Comparison of ENCODE assay signal across 8 mouse cellular contexts in genomic region chr5:137531414-137532130, GRCm38 (mm10). TPM values are rescaled to one million over a fixed set of nuclear protein-coding genes. Genes with fewer than 3 reads are reported as not detected.
DNase-seq lines count a peak whose midpoint lies in the region; ATAC-seq lines count a peak whose summit lies in the region.

No protein-coding gene starts in this region.

- peaks cover 17% of the 10 kb centered on the region for H3K4me1 ChIP-seq in forebrain, embryonic 16.5 days (replicated peaks; ENCODE audit: control insufficient read depth, insufficient read depth, low read length)
- H3K4me1 ChIP-seq in hindbrain, embryonic 16.5 days (ENCODE audit: control insufficient read depth, insufficient read depth, low read depth, low read length), result peaks cover 23% of the 10 kb centered on the region
- peaks cover 61% of the 10 kb centered on the region for H3K4me1 ChIP-seq in liver, embryonic 13.5 days (replicated peaks)
- peaks cover 29% of the 10 kb centered on the region for H3K4me1 ChIP-seq in neural tube, embryonic 12.5 days

- under 1% methylated on average over 47 of the region's 51 CpGs for WGBS in forebrain, embryonic 16.5 days
- WGBS in hindbrain, embryonic 16.5 days, result under 1% methylated on average over 42 of the region's 51 CpGs
- under 1% methylated on average over 50 of the region's 51 CpGs for WGBS in liver, embryonic 13.5 days (ENCODE audit: insufficient replicate concordance)
- whole genome bisulfite sequencing in neural tube, embryonic 12.5 days, result under 1% methylated on average over 49 of the region's 51 CpGs

- peak overlapping the region; percentile 92 for H3K9ac ChIP-seq in forebrain, embryonic 16.5 days (replicated peaks; ENCODE audit: low read depth, low read length)
- H3K9ac ChIP-seq in hindbrain, embryonic 16.5 days (ENCODE audit: low read depth, low read length), result peak overlapping the region; percentile 98
- H3K9ac ChIP-seq in liver, embryonic 13.5 days, result peak overlapping the region; percentile 95
- peak overlapping the region; percentile 91 for H3K9ac ChIP-seq in neural tube, embryonic 12.5 days

- H3K36me3 ChIP-seq in forebrain, embryonic 16.5 days (ENCODE audit: control insufficient read depth, insufficient read depth), result peaks cover 23% of the 10 kb centered on the region
- H3K36me3 ChIP-seq in hindbrain, embryonic 16.5 days (ENCODE audit: control insufficient read depth, insufficient read depth, low read length), result peaks cover 22% of the 10 kb centered on the region
- H3K36me3 ChIP-seq in liver, embryonic 13.5 days, result peaks cover 41% of the 10 kb centered on the region
- peaks cover 31% of the 10 kb centered on the region for H3K36me3 ChIP-seq in neural tube, embryonic 12.5 days

- ATAC-seq in forebrain, embryonic 16.5 days, result peak; percentile 21
- ATAC-seq in hindbrain, embryonic 16.5 days, result peak; percentile 4; the same call in 1 of the 2 replicates
- ATAC-seq in liver, embryonic 13.5 days (ENCODE audit: low read depth), result peak; percentile 34
- peak; percentile 29 for ATAC-seq in neural tube, embryonic 12.5 days (ENCODE audit: low FRiP score, low read depth)

- DNase-seq in ovary, postnatal 10 days (ENCODE audit: low spot score), result peak; percentile 48
- DNase-seq in ovary, postnatal 14 days (ENCODE audit: low spot score), result no peak
- peak; percentile 62 for DNase-seq in brain, adult 2 months (ENCODE audit: low read depth, low spot score)
- no peak for DNase-seq in liver, embryonic 13.5 days
- peak; percentile 67 for DNase-seq in thymus, postnatal 25 days

- H3K4me2 ChIP-seq in forebrain, embryonic 16.5 days (ENCODE audit: low read length), result peak overlapping the region; percentile 90
- peak overlapping the region; percentile 69 for H3K4me2 ChIP-seq in hindbrain, embryonic 16.5 days (ENCODE audit: low read length)
- peak overlapping the region; percentile 99 for H3K4me2 ChIP-seq in liver, embryonic 13.5 days
- peak overlapping the region; percentile 91 for H3K4me2 ChIP-seq in neural tube, embryonic 12.5 days (replicated peaks)

- no peaks in the 10 kb centered on the region for H3K27me3 ChIP-seq in forebrain, embryonic 16.5 days (replicated peaks; ENCODE audit: control insufficient read depth, insufficient read depth, low read length)
- no peaks in the 10 kb centered on the region for H3K27me3 ChIP-seq in hindbrain, embryonic 16.5 days (replicated peaks; ENCODE audit: control insufficient read depth, insufficient read depth, low read length)
- H3K27me3 ChIP-seq in liver, embryonic 13.5 days, result no peaks in the 10 kb centered on the region
- H3K27me3 ChIP-seq in neural tube, embryonic 12.5 days (replicated peaks), result no peaks in the 10 kb centered on the region

- peak overlapping the region; percentile 97 for H3K27ac ChIP-seq in forebrain, embryonic 16.5 days (ENCODE audit: low read length)
- H3K27ac ChIP-seq in hindbrain, embryonic 16.5 days (ENCODE audit: low read depth, low read length), result peak overlapping the region; percentile 97
- H3K27ac ChIP-seq in liver, embryonic 13.5 days, result peak overlapping the region; percentile 92
- H3K27ac ChIP-seq in neural tube, embryonic 12.5 days, result peak overlapping the region; percentile 95

- peak overlapping the region; percentile 81 for H3K4me3 ChIP-seq in forebrain, embryonic 16.5 days (replicated peaks; ENCODE audit: low read length)
- peak overlapping the region; percentile 94 for H3K4me3 ChIP-seq in hindbrain, embryonic 16.5 days (ENCODE audit: low read length)
- peak overlapping the region; percentile 93 for H3K4me3 ChIP-seq in liver, embryonic 13.5 days (replicated peaks)
- H3K4me3 ChIP-seq in neural tube, embryonic 12.5 days, result peak overlapping the region; percentile 93

- no peaks in the 10 kb centered on the region for H3K9me3 ChIP-seq in forebrain, embryonic 16.5 days (ENCODE audit: control insufficient read depth, low read length)
- no peaks in the 10 kb centered on the region for H3K9me3 ChIP-seq in hindbrain, embryonic 16.5 days (ENCODE audit: control insufficient read depth, low read length)
- no peaks in the 10 kb centered on the region for H3K9me3 ChIP-seq in liver, embryonic 13.5 days (replicated peaks)
- no peaks in the 10 kb centered on the region for H3K9me3 ChIP-seq in neural tube, embryonic 12.5 days

RNA-seq across cellular contexts. Expression of gene Epo, which starts 1.5 kb away (rescaled TPM):
- polyA plus RNA-seq in forebrain, embryonic 16.5 days (2015; fragmentation: Nextera tagmentation; extraction: Ambion mirVana), result not detected in 2 replicates
- not detected in 2 replicates for polyA plus RNA-seq in hindbrain, embryonic 16.5 days (2015; fragmentation: Nextera tagmentation; extraction: Ambion mirVana)
- polyA plus RNA-seq in liver, embryonic 13.5 days (2015; fragmentation: Nextera tagmentation; extraction: Ambion mirVana), result 0.96 and 1.2 TPM in 2 replicates
- not detected in 2 replicates for polyA plus RNA-seq in neural tube, embryonic 12.5 days (2016; fragmentation: Nextera tagmentation; extraction: Ambion mirVana)

RNA-seq across cellular contexts. Expression of gene Gnb2, which starts 1.7 kb away (rescaled TPM):
- 498 and 517 TPM in 2 replicates for polyA plus RNA-seq in forebrain, embryonic 16.5 days (2015; fragmentation: Nextera tagmentation; extraction: Ambion mirVana)
- polyA plus RNA-seq in hindbrain, embryonic 16.5 days (2015; fragmentation: Nextera tagmentation; extraction: Ambion mirVana), result 519 and 521 TPM in 2 replicates
- 139 and 159 TPM in 2 replicates for polyA plus RNA-seq in liver, embryonic 13.5 days (2015; fragmentation: Nextera tagmentation; extraction: Ambion mirVana)
- 468 and 494 TPM in 2 replicates for polyA plus RNA-seq in neural tube, embryonic 12.5 days (2016; fragmentation: Nextera tagmentation; extraction: Ambion mirVana)

RNA-seq across cellular contexts. Expression of gene Gigyf1, which starts 13.2 kb away (rescaled TPM):
- polyA plus RNA-seq in forebrain, embryonic 16.5 days (2015; fragmentation: Nextera tagmentation; extraction: Ambion mirVana), result 16.5 and 20.2 TPM in 2 replicates
- 11.8 and 16.3 TPM in 2 replicates for polyA plus RNA-seq in hindbrain, embryonic 16.5 days (2015; fragmentation: Nextera tagmentation; extraction: Ambion mirVana)
- 3.3 and 3.7 TPM in 2 replicates for polyA plus RNA-seq in liver, embryonic 13.5 days (2015; fragmentation: Nextera tagmentation; extraction: Ambion mirVana)
- 17.6 and 19.4 TPM in 2 replicates for polyA plus RNA-seq in neural tube, embryonic 12.5 days (2016; fragmentation: Nextera tagmentation; extraction: Ambion mirVana)

RNA-seq across cellular contexts. Expression of gene Actl6b, which starts 21.7 kb away (rescaled TPM):
- polyA plus RNA-seq in forebrain, embryonic 16.5 days (2015; fragmentation: Nextera tagmentation; extraction: Ambion mirVana), result 254 and 298 TPM in 2 replicates
- polyA plus RNA-seq in hindbrain, embryonic 16.5 days (2015; fragmentation: Nextera tagmentation; extraction: Ambion mirVana), result 268 and 271 TPM in 2 replicates
- 0.14 and 0.16 TPM in 2 replicates for polyA plus RNA-seq in liver, embryonic 13.5 days (2015; fragmentation: Nextera tagmentation; extraction: Ambion mirVana)
- 109 and 118 TPM in 2 replicates for polyA plus RNA-seq in neural tube, embryonic 12.5 days (2016; fragmentation: Nextera tagmentation; extraction: Ambion mirVana)

RNA-seq across cellular contexts. Expression of gene Pop7, which starts 29.3 kb away (rescaled TPM):
- 66.8 and 74.7 TPM in 2 replicates for polyA plus RNA-seq in forebrain, embryonic 16.5 days (2015; fragmentation: Nextera tagmentation; extraction: Ambion mirVana)
- polyA plus RNA-seq in hindbrain, embryonic 16.5 days (2015; fragmentation: Nextera tagmentation; extraction: Ambion mirVana), result 79.3 and 87.0 TPM in 2 replicates
- polyA plus RNA-seq in liver, embryonic 13.5 days (2015; fragmentation: Nextera tagmentation; extraction: Ambion mirVana), result 45.7 and 46.1 TPM in 2 replicates
- polyA plus RNA-seq in neural tube, embryonic 12.5 days (2016; fragmentation: Nextera tagmentation; extraction: Ambion mirVana), result 65.4 and 71.0 TPM in 2 replicates

Comparison
In these comparisons a context has a peak if more than half of its experiments do, and no peak if none do; other contexts are left out.
1. DNase-seq: peak in ovary, postnatal 10 days (single experiment), brain, adult 2 months (single experiment) and thymus, postnatal 25 days (single experiment); none in ovary, postnatal 14 days (single experiment) and liver, embryonic 13.5 days (single experiment).
2. Peak in every context shown above with its lines, with median percentiles within 50 percentile points of each other: ATAC-seq, H3K27ac ChIP-seq, H3K4me2 ChIP-seq, H3K4me3 ChIP-seq and H3K9ac ChIP-seq.